Mouse (Mus musculus) kidney, embryonic 14.5 days (tissue): ENCODE measurements around the gene Abcb6. TPM values are rescaled to one million over a fixed set of nuclear protein-coding genes. Genes with fewer than 3 reads are reported as not detected.
A peak's percentile ranks its signal among the peaks of the same experiment; 100 is the strongest.

Experiments
- ATAC-seq: fragments of 200-750 bp; cut with Nextera tagmentation; 2 replicates; pipeline ENCODE4 v1.8.0; 2017; ENCODE audit warnings: moderate number of reproducible peaks, mild to moderate bottlenecking, moderate TSS enrichment, moderate library complexity; ENCODE audit not compliant: low FRiP score, low TSS enrichment
- H3K27ac ChIP-seq: fragments of 300-500 bp; sonication (generic); 2 replicates; pipeline ENCODE4 v1.5.1; 2014; ENCODE audit warnings: low read depth, mild to moderate bottlenecking, low read length, moderate library complexity, mixed read lengths
- H3K27me3 ChIP-seq: fragments of 300-500 bp; sonication (generic); 2 replicates; pipeline ENCODE4 v1.6.1; 2014; ENCODE audit warnings: mild to moderate bottlenecking, low read length; ENCODE audit not compliant: control insufficient read depth, insufficient read depth
- H3K36me3 ChIP-seq: fragments of 300-500 bp; sonication (generic); 2 replicates; pipeline ENCODE4 v1.6.1; 2014; ENCODE audit warnings: low read length, mixed read lengths; ENCODE audit not compliant: control insufficient read depth, insufficient read depth
- H3K4me1 ChIP-seq: fragments of 300-500 bp; sonication (generic); 2 replicates; pipeline ENCODE4 v1.6.1; 2014; ENCODE audit warnings: low read length, mixed read lengths; ENCODE audit not compliant: control insufficient read depth, insufficient read depth
- H3K4me2 ChIP-seq: fragments of 300-500 bp; sonication (generic); replicated peaks from 2 replicates; pipeline ENCODE4 v1.6.1; 2014; ENCODE audit warnings: low read depth, mild to moderate bottlenecking, low read length
- H3K4me3 ChIP-seq: fragments of 300-500 bp; sonication (generic); 2 replicates; pipeline ENCODE4 v1.5.1; 2014; ENCODE audit warnings: mild to moderate bottlenecking, low read length
- H3K9ac ChIP-seq: fragments of 300-500 bp; sonication (generic); 2 replicates; pipeline ENCODE4 v1.6.1; 2014; ENCODE audit warnings: low read depth, mild to moderate bottlenecking, low read length, moderate library complexity
- H3K9me3 ChIP-seq: fragments of 300-500 bp; sonication (generic); 2 replicates; pipeline ENCODE4 v1.6.1; 2016; ENCODE audit warnings: low read length; ENCODE audit not compliant: control insufficient read depth
- WGBS: fragments of 180-500 bp; shearing (Covaris S2); extraction: QIAGEN DNeasy Blood & Tissue Kit; methylation state at CpG from one replicate; pipeline ENCODE4 v1.1.7; 2014; 5-methylcytosine and 5-hydroxymethylcytosine counted together
- polyA plus RNA-seq: library from polyadenylated mRNA; unstranded; fragments of >200 nt; fragmentation: Nextera tagmentation; extraction: Ambion mirVana; gene quantifications from 2 replicates; pipeline ENCODE4 v1.2.1, GENCODE M21; 2014

The Abcb6 gene
- polyA plus RNA-seq, 1 experiment from 2014 or later, result 23.8 TPM

DNA sequence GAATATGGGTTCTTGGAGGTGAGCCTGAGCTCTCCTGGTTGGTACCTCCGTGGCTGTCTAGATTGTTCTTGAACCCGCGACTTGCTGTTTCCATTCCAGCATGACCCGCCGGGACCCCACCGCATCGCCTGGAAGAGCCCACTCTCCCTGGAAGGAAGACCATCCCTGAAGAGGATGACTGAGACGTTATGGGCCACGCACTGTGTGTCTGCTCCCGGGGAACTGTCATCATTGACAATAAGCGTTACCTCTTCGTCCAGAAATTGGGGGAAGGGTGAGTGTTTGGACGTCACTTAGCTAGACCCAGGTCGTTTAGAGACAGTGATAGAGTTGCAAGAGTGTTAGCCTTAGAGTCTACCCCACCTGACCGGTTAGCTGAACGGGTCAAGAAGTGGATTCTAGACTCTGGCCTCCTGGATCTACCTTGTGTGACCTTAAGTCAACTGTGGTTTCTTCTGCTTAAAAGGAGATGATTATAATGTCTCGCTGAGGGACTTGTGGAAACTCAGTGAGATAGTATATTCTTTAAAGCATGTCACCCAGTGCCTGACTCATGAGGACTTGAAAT lies 31.0 kb upstream of the Abcb6 start:
- Histone ChIP-seq H3K27me3 (no peaks in the 10 kb centered on the region), H3K27ac (no peak overlapping the region), H3K36me3 (peaks cover 34% of the 10 kb centered on the region), H3K9me3 (no peaks in the 10 kb centered on the region), H3K4me2 (peak overlapping the region; percentile 86), H3K9ac (peak overlapping the region; percentile 94), H3K4me1 (peaks cover 33% of the 10 kb centered on the region), H3K4me3 (peak overlapping the region; percentile 92)
- ATAC-seq, result no peak
- WGBS, result 13% methylated on average over 17 of the region's 17 CpGs

DNA sequence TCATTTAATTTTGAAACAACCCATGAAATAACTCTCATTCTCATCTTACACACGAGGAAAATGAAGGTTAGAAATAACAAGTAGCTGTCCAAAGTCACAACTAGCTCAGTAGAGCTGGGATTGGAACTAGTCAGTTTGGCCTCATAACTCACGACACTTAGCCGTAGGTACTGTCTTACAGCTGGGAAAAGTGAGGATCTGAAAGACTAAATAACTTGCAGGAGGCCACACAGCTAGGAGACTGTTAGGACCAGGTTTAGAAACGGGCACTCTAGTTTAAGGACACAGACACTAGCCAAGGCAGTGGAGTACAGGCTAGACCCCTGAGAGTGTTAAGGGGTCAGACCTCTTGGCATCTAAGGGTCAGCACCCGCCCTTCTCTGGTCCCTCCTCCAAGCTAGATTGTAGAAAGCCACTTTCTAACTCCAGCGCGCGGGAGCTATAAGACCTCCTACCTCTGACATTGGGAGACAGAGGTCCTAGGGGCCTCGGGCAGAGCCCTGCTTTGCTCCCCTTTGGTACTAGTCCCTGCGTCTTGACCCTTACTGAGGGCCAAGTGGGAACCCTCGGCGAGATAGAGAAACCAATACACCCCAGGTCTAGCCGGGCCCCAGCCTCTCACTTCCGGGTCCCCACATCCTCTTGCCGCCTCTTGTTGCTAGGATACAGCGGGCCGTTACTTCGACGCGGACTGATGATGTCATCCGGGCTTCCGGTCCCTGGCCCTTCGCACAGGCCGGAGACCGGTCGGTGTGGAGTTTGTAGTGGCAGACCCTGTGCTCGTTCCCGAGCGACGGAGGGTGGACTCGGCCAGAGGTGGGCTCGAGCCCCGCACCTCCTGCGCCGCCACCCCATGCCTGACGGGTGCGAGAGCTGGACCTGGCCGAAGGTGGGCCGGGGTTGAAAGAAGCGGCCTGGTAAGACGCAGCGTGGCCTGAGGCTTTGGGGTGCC lies 30.2 kb upstream of the Abcb6 start, which contains the start of the genes Glb1l and Stk16:
Gene Glb1l, minus strand, starts transcription at position 678 of the 952 bp plus-strand sequence.
Gene Stk16, plus strand, starts transcription at position 703 of the 952 bp plus-strand sequence.
- WGBS, result 5% methylated on average over 42 of the region's 42 CpGs
- Histone ChIP-seq H3K36me3 (peaks cover 29% of the 10 kb centered on the region), H3K4me3 (peak within 1 kb of the TSS; percentile 92), H3K27me3 (no peaks in the 10 kb centered on the region), H3K9me3 (no peaks in the 10 kb centered on the region), H3K4me2 (peak within 1 kb of the TSS; percentile 86), H3K27ac (no peak within 1 kb of the TSS; the same call in 1 of the 2 replicates), H3K4me1 (peaks cover 33% of the 10 kb centered on the region), H3K9ac (peak within 1 kb of the TSS; percentile 94)
- peak; percentile 90 for ATAC-seq

DNA sequence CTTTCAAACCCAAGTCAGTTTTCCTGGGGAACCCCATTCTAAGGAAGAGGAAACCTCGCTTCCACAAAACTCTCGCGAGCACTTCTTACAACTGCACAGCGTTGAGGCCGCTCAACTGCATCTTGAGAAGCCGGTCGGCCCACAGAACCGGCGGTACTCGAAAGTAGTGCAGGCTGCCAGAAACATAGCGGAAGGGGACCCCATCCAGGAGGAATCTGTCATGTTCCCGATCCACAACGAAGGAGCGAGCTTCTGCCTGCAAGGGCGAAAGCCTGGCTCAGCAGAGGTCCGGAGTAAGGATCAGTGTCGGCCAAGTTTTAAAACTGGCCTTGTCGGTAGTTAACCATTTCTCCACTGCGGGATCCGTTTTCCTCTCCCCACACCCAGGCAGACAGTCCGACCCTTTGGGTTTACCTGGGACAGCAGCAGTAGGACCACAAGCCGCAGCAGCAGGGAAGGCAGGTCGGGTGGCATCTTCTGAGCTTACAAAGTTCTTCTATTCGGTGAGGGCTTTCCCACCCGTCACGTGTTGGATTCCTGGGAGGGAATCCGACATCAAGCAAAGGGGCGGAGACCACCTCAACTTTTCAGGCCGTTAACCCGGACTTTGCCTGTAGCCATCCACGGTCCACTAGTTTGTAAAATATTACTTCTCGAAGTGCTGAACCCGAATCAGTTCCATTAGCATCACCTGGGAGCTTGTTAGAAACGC lies 28.9 kb upstream of the Abcb6 start:
- Histone ChIP-seq H3K4me2 (peak overlapping the region; percentile 86), H3K27me3 (no peaks in the 10 kb centered on the region), H3K9me3 (no peaks in the 10 kb centered on the region), H3K27ac (peak overlapping the region; percentile 6; the same call in 1 of the 2 replicates), H3K4me1 (peaks cover 33% of the 10 kb centered on the region), H3K4me3 (peak overlapping the region; percentile 92), H3K9ac (peak overlapping the region; percentile 70), H3K36me3 (peaks cover 22% of the 10 kb centered on the region)
- WGBS, result 8% methylated on average over 34 of the region's 34 CpGs
- peak; percentile 40 for ATAC-seq

DNA sequence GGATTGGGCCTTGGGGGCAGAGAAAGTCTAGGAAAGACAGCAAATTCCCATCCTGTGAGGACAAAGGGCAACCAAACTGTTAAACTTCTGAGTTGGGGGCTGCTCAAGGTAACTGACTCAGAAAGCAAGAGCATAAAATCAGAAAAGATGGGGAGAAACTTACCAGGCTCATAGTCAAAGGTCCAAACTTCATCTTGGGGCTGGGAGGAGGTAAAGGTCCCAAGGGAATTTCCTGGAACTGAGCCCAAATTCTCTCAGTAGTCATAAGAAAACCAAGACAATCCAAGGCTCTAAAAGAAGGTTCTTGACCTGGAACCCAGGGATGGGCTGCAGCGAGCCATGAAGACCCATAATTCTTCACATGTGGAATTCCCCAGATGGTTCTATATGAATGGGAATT lies 21.0 kb upstream of the Abcb6 start:
- H3K4me2 ChIP-seq, result no peak overlapping the region
- no peaks in the 10 kb centered on the region for H3K27me3 ChIP-seq
- H3K9me3 ChIP-seq, result no peaks in the 10 kb centered on the region
- no peak overlapping the region for H3K4me3 ChIP-seq
- H3K36me3 ChIP-seq, result peaks cover 35% of the 10 kb centered on the region
- WGBS, result 100% methylated on average over 1 of the region's 1 CpGs
- no peak for ATAC-seq
- H3K4me1 ChIP-seq, result no peaks in the 10 kb centered on the region
- H3K9ac ChIP-seq, result no peak overlapping the region
- no peak overlapping the region for H3K27ac ChIP-seq

DNA sequence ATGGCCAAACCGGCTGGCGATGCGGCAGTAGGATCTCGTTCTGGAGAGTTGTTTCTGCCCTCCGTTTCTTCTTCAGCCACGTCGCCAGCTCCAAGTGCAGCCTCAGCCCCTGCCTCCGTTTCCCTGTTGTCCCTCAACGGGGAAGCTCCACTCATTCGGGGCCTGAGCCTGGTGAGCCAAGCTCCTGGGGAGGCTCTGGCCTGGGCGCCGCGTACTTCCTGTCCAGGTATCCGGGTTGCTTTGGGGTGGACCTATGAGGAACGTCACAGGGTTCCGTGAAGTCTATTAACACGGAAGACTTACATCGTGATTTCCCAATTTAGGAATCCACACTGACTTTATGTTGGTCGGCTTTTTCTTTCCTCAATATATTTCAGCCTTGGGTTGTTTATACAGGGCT lies 12.3 kb upstream of the Abcb6 start:
- under 1% methylated on average over 19 of the region's 19 CpGs for WGBS
- H3K4me1 ChIP-seq, result peaks cover 9% of the 10 kb centered on the region
- H3K9me3 ChIP-seq, result no peaks in the 10 kb centered on the region
- ATAC-seq, result peak; percentile 21; the same call in 1 of the 2 replicates
- H3K4me3 ChIP-seq, result peak overlapping the region; percentile 88
- peak overlapping the region; percentile 94 for H3K27ac ChIP-seq
- H3K27me3 ChIP-seq, result no peaks in the 10 kb centered on the region
- H3K4me2 ChIP-seq, result peak overlapping the region; percentile 93
- peaks cover 24% of the 10 kb centered on the region; the same call in 1 of the 2 replicates for H3K36me3 ChIP-seq
- peak overlapping the region; percentile 78 for H3K9ac ChIP-seq

DNA sequence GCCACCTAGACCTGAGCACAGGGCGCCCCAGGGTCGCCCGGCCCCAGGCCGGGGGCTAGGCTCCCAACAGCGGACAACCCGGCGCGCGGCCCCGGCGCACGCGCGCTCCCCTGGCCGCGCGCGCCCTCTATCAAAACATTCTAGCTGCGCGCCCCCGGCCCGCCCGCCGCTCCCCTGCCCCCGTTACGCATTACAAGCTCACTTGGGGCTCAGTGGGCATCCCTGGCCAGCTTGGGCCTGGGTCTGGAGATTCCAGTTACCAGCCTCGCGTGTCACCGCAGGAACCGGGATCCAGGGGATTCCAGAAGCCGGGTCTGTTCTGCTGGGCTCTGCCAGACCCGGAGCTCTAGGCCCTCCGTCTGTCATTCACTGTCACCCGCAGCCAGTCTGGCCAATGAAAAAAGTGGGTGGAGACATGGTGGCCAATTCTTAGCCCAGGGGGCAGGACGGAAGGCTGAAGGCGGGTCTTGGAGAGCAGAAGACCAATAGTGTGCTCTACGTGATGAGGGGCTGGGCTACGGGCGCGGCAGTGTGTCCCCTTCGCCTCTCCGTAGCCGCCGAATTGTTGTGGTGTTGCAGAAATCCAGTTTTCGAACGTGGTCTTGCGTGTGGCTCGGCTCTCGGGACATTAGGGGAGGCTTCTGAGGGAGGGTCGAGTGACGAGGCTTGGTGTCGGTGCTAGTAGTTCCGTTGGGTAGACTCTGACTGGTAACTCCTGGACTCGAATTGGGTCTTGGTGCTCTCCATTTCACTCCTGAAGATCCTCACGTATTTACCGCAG lies 11.6 kb upstream of the Abcb6 start, which contains the start of the genes Ankzf1 and Atg9a:
Gene Ankzf1, plus strand, starts transcription at position 530 of the 781 bp plus-strand sequence.
Gene Atg9a, minus strand, starts transcription at position 575 of the 781 bp plus-strand sequence.
- peak within 1 kb of the TSS; percentile 88 for H3K4me3 ChIP-seq
- H3K9me3 ChIP-seq, result no peaks in the 10 kb centered on the region
- H3K27ac ChIP-seq, result peak within 1 kb of the TSS; percentile 94
- peak within 1 kb of the TSS; percentile 78 for H3K9ac ChIP-seq
- peak; percentile 100 for ATAC-seq
- H3K27me3 ChIP-seq, result no peaks in the 10 kb centered on the region
- WGBS, result under 1% methylated on average over 56 of the region's 56 CpGs
- peaks cover 9% of the 10 kb centered on the region for H3K4me1 ChIP-seq
- H3K4me2 ChIP-seq, result peak within 1 kb of the TSS; percentile 93
- peaks cover 23% of the 10 kb centered on the region; the same call in 1 of the 2 replicates for H3K36me3 ChIP-seq

DNA sequence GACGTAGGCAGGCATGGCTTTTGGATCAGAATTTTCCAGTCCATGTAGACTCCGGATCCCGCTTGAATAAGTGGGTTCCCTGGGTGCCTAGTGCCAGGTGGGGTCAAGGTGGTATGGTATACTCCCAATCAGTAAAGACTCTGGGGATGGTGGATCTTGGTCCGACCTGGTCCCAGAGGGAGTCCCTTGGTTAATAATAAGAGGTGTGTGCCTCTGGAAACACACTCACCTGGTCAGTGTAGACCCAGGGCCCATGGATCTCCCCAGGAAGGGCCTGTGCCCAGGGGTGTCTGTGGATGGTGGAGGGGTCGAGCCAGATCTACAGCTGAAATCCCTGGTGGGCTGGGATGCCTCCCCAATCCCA lies 11.0 kb upstream of the Abcb6 start:
- Histone ChIP-seq H3K27ac (peak overlapping the region; percentile 39; the same call in 1 of the 2 replicates), H3K9ac (peak overlapping the region; percentile 78), H3K27me3 (no peaks in the 10 kb centered on the region), H3K4me3 (peak overlapping the region; percentile 88), H3K4me2 (peak overlapping the region; percentile 82), H3K36me3 (peaks cover 25% of the 10 kb centered on the region), H3K9me3 (no peaks in the 10 kb centered on the region), H3K4me1 (peaks cover 9% of the 10 kb centered on the region)
- WGBS, result 53% methylated on average over 5 of the region's 5 CpGs
- ATAC-seq, result no peak

DNA sequence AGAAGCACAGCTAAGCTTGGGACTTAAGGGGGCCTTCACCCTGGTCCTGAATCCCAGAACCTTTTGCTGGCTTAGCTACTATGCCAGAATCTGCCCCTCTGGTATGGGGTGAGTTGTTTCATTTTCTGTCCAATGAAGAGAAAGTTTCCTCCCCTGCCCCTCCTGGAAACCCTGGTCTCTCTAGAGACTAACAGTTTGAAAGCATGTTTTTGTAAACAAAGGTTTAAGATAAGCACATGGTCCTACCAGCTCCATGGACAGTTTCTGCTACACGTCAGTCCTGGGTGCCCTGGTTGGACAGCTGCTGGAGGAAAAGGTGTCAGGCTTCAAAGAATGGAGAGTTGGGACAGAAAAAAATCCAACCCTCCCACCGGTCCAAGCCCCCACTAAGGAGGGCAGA lies 10.4 kb upstream of the Abcb6 start:
- H3K4me1 ChIP-seq, result peaks cover 9% of the 10 kb centered on the region
- peak overlapping the region; percentile 88; the same call in 1 of the 2 replicates for H3K4me3 ChIP-seq
- H3K27me3 ChIP-seq, result no peaks in the 10 kb centered on the region
- no peak overlapping the region; the same call in 1 of the 2 replicates for H3K4me2 ChIP-seq
- no peak overlapping the region for H3K27ac ChIP-seq
- no peaks in the 10 kb centered on the region for H3K9me3 ChIP-seq
- WGBS, result 58% methylated on average over 2 of the region's 2 CpGs
- peaks cover 25% of the 10 kb centered on the region for H3K36me3 ChIP-seq
- peak overlapping the region; percentile 78; the same call in 1 of the 2 replicates for H3K9ac ChIP-seq
- no peak for ATAC-seq
